Mouse (Mus musculus) 3134 (cell line): ENCODE measurements around the gene C1s1.
A peak's percentile ranks its signal among the peaks of the same experiment; 100 is the strongest.
"Not testable (repeated sequence)": the region's sequence is repeated elsewhere in the genome, so short reads cannot be mapped to it uniquely, and the experiment has no call there.

Experiments
- DNase-seq: peaks from one replicate; pipeline ENCODE4 v3.0.0-alpha.2; 2011; ENCODE audit warnings: low spot score; ENCODE audit not compliant: insufficient read length; ENCODE audit errors: extremely low read depth

Gene C1s1

DNA sequence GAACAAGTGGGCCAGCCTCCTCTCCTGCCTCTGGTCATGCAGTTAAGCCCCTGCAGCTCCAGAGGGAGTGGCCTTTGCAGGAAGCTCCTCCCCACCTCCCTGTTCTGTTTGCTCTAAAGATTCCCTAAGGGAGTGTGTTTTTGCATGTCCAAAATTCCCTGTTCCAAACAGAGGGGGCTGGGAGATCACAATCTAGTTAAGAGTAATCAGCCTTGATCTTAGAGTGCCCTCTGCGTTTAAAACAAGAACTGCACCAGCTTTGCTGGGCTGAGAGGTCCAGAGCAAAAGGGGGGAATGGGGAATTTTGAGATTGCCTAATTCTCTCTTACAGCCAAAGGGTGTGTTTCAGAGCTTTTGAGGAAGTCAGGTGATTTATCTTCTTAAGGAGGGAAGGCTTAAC lies at the start of gene C1s1:
Gene C1s1, minus strand, starts transcription at position 76 of the 400 bp plus-strand sequence.
- DNase-seq: peak; percentile 51

GRCm38 (mm10) chr6:124588771-124589170 lies 46.6 kb upstream of the C1s1 start:
- peak; percentile 18 for DNase-seq

DNA sequence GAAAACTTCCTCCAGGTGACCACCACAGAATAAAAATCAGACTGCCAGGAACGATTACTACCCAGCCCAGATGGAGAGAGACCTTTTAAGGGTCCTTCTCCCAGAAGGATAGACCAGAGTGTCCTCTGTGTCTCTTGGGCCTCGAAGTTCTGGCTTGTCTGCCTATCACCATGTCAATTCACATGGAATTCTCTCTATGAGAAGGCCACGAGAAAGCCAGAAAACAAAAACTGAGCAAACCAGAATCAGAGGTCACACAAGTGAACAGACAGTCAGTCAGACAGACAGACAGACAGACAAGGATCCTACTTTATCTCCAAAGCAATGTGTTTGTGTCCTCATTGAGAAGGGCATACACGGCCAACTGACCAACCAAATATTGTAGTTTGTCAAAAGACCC lies 44.1 kb upstream of the C1s1 start:
- DNase-seq: no peak

DNA sequence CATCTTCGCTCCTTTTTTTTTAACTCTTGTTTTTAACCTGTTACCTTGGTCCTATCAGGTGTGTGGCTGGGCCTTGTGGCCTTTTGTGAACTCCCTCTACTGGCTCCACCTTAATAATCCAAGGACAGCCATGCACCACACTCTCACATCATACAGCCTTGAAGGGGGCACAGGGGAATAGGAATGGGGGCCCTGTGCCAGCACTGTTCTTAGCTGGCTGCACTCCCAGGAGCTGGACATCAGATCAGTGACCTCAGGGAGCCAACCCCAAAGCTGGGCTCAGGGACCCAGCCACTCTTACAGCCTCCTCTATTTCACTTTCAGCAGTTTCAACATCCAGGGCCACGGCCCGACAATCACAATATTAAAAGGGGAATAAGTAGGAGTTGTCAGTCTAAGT lies 43.6 kb upstream of the C1s1 start:
- no peak for DNase-seq

- DNase-seq: no peak
These were observed 42.8 kb upstream of the C1s1 start for GRCm38 (mm10) chr6:124584935-124585334.

DNA sequence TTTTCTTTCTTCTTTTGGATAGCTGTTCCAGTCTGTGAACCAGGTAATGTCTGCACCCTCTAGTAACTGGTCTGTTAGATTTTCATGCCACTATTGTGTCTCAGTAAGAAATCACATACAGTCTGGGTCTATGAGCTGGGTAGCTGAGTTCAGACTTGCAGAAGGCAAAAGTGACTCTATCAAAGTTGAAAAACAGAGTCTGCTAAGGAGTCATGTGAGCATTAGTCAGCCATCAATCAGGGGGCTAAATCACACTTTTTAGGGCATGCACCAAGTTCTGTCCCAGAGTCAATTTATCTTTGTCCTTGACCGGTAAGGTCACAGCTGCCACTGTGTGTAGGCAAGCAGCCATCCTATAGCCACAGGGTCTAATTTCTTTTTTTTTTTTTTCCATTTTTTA lies 40.1 kb upstream of the C1s1 start:
- DNase-seq: no peak

- DNase-seq: not testable (repeated sequence)
These were observed 38.0 kb upstream of the C1s1 start for GRCm38 (mm10) chr6:124580155-124580554.

DNA sequence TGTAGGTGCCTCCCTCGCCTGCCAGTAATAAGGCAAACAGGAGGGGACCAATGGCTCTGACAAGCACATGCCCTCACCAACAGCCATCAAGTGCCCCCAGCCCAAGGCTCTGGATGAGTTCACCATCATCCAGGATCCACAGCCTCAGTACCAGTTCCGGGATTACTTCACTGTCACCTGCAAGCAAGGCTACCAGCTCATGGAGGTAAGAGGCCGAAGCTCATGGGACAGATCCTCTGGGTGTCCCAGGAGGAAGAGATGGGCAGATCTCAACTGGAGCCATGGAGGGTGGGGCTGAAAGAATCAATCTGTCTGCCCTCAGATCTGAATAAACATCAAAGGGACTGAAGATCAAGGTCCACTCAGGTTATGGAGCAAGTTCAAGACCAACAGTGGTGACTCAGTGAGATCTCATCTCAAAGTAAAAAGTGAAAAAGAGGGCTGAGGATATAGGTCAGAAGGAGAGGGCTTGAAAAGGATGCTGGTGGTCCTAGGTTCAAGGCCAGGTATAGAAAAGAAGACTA lies 33.1 kb upstream of the C1s1 start:
- DNase-seq: not testable (repeated sequence)

- DNase-seq: no peak
These were observed 27.9 kb upstream of the C1s1 start, which contains the start of gene C1rb for GRCm38 (mm10) chr6:124570026-124570425. Gene C1rb, plus strand, starts transcription at chr6:124570294.

DNA sequence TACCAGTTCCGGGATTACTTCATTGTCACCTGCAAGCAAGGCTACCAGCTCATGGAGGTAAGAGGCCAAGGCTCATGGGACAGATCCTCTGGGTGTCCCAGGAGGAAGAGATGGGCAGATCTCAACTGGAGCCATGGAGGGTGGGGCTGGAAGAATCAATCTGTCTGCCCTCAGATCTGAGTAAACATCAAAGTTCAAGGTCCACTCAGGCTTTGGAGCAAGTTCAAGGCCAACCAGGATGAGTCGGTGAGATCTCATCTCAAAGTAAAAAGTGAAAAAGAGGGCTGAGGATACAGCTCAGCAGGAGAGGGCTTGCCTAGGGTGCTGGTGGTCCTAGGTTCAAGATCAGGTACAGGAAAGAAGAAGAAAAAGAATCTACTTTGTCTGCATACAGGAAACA lies 19.5 kb upstream of the C1s1 start:
- not testable (repeated sequence) for DNase-seq

DNA sequence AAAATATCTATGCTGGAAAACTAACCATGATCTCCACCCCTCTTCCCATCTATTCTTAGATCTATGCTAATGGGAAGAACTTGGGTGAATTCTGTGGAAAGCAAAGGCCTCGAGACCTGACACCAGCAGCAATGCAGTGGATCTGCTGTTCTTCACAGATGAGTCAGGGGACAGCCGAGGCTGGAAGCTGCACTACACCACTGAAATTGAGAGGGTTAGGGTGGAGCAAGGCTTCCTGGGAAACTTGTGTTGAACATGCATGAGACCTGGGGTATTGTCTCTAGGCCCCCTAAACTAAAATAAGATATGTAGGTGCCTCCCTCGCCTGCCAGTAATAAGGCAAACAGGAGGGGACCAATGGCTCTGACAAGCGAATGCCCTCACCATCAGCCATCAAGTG lies 19.0 kb upstream of the C1s1 start:
- not testable (repeated sequence) for DNase-seq

DNA sequence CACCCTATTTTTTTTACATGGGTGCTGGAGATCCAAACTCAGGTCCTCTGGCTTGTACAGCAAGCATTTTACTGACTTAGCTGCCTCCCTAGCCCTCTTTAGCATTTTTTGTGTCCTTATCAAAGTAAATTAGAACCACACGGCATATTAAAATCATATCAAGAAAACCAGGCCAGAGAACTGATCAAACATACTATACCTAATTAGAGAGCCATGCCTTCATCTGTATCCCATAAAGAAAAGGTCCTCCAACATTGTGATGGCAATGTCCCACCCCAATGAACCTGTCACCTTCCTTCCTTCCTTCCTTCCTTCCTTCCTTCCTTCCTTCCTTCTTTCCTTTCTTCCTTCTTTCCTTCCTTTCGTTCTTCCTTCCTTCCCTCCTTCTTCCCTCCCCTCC lies 13.8 kb upstream of the C1s1 start:
- not testable (repeated sequence) for DNase-seq

DNA sequence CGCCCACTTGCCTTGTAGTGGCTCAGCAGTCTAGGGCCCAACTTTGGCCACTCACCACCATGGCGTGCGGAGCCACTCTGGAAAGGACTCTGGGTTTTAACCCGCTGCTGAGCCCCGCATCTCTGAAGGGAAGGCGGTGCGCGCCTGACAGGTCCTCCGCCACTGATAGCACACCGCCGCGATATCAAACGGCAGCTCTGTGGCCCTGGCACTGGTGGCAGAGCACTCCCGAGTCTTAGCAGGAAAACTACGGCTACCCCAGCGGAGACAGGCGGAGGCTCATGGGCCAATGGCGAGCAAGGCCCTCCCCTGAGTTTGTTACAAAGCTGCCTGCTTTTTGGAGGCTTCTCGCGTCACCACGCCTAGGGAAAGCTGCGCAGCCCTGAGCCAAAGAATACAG lies 10.6 kb upstream of the C1s1 start:
- DNase-seq: no peak

DNA sequence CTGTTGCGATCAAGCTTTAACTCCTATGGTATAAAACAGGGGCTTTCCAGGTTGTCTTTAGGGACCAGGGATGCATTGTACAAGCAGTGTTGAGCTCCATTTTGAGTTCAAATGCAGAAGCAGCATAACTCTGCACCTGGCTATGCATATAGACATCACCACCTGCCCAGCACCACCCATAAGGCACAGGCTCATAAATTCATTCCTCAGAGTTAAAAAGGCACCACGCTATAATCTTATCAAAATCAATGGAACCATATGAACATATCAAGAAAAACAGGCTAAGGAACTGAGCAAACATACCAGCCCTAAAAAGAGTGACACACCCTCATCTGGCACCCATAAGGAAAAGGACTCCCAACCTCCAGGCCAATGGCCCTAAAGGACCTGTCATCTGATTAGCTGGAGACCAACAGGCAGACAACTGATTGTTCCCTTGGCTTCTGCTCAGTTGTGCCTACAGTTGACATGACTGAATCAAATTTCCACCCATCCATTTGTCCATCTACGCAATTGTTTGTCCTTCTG lies 6.9 kb upstream of the C1s1 start:
- DNase-seq: no peak

DNA sequence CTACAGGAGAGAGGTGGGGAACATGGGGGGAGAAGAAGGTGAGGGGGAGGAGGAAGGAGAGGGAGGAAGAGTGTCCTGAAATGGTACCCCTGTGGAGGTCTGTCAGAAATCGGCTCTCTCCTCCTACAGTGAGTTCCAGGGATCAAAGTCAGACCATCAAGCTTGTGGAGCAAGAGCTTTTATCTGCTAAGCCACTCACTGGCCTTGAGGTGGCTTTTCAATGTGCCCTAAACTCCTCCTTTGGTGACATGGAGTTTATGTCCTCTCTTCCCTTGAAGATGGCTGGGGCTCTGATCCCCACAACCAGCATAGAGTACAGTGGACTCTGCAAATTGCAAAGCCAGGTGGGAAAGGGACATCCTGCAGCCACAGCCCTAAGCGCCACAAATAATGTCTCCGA lies 5.8 kb upstream of the C1s1 start:
- not testable (repeated sequence) for DNase-seq

- DNase-seq: no peak
These were observed 3.3 kb upstream of the C1s1 start for GRCm38 (mm10) chr6:124545425-124545824.

DNA sequence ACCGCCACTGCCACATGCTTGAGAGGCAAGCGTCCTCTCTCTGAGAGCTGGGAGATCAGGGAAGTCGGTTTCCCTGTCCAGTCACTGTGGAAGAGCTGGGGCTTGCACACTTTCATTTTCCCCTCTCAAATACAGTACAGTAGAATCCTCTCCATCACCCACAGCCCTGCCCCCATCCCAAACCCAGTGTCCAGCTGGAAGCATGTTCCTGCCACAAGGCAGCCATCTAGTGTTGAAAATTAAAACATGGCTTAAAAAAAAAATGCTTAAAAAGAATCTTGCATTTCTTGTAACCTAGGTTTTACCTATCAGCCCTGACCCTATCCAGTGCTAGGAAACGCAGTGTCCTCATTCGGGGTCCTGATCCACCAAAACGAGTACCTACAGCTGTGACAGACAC lies 2.3 kb upstream of the C1s1 start:
- DNase-seq: peak; percentile 29

DNA sequence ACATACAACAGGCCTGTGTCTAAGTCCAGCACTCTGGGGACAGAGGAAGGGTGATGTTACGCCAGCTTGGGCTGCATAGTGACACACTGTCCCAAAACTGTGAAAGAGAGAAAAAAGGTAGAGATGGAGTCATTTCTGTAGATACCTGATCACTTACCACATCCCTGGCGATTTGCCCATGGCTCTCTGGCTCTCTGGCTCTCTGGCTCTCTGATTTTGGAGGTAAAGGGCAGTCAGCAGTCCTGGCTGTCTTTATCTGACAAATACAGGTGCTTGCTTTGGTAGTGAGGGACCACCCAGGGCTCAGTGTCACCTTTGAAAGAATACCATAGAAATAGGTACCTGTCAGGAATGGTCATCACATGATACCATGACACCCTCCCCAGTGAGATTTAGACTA lies 983 bp downstream of the C1s1 start:
- not testable (repeated sequence) for DNase-seq

GRCm38 (mm10) chr6:124536125-124536829 lies 5.9 kb downstream of the C1s1 start:
- DNase-seq: not testable (repeated sequence)

DNA sequence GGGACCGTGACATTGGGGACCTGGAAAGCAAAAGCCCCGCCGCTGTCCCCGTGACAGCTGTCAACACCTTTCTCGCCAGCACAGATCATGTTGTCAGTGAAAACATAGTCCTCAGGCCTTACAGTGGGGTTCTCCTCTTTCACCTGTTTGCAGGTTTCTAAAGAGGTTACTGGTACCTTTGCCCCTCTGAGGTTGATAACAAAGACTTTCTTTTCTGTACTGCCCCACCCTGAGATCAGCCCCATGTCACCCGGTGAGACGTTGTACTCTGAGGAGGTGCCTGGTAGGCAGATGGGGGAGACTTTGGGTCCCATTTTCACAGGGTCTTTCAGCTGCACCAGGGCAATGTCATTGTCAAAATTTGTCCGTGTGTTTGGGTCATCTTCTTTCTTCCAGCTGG lies 11.1 kb downstream of the C1s1 start:
- no peak for DNase-seq

- no peak for DNase-seq
These were observed 14.3 kb downstream of the C1s1 start for GRCm38 (mm10) chr6:124527881-124528280.

DNA sequence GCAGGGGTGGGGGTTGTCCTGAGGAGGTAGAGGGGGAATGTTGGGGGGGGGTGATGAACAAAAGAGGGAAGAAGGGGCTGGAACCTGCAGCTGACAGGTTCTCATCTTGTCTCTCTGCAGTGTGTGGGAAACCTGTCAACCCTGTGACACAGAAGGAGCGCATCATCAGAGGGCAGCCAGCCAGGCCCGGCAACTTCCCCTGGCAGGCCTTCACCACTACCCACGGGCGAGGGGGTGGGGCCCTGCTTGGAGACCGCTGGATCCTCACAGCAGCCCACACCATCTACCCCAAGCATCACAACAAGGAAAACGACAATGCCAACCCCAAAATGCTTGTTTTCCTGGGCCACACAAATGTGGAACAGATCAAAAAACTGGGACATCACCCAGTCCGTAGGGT lies 20.1 kb downstream of the C1s1 start:
- not testable (repeated sequence) for DNase-seq
